Mouse (Mus musculus): ENCODE data around the gene Ly6g6c. TPM values are rescaled to one million over a fixed set of nuclear protein-coding genes. Genes with fewer than 3 reads are reported as not detected.

Gene Ly6g6c
- polyA plus RNA-seq, 1 experiment from 2014 or later: 0.44 TPM

DNA sequence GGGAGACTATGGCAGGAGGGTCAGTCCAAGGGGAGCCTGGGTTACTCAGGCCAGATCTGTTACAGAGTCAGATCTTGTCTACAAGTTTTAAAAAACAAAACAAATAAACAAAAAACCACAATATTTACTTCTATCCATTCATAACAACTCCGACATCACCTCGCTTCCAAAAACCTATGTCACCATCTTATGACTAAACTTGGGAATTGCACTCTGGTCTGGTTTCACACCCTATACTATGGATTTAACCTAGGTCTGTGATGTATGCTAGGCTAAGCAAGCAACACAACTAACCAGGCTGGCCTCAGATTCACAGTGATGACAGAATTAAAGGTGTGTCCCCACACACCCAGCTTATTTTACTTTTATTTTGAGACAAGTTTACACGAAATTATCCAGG, 41.3 kb downstream of the Ly6g6c start:
- Histone ChIP-seq H3K36me3 (peaks cover 26% of the 10 kb centered on the region), H3K9ac (no peak overlapping the region), H3K9me3 (replicated peaks) (no peaks in the 10 kb centered on the region), H3K4me1 (peaks cover 45% of the 10 kb centered on the region), H3K4me3 (no peak overlapping the region), H3K4me2 (no peak overlapping the region), H3K27me3 (replicated peaks) (0 out of 2 replicates have a peak, but pooled peaks cover 3% of the 10 kb centered on the region), H3K27ac (no peak overlapping the region)
- no peak for ATAC-seq
- WGBS (ENCODE audit: insufficient replicate concordance): 70% methylated on average over 3 of the region's 3 CpGs

DNA sequence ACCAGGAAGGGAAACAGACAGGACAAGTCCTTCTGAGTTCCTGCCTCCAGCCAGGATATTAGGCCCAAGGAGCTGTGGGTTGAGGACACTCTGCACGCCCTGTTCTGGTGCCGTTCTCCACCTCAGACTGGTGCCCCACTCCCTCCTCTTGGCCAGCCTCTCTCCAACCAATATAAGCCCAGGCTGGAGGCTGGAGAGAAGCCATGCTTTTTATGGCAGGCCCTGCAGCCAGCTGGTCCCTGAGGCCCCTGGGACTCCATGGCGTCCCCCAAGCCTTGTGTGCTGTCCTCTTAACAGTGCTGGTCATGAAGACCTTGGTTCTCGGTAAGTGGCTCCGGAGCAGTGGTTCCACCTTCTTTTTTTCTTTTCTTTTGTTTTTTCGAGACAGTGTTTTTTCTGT, 42.9 kb downstream of the Ly6g6c start, which contains the start of gene Ly6g5c:
Gene Ly6g5c, plus strand, starts transcription at position 183 of the 400 bp plus-strand sequence.
- Histone ChIP-seq H3K4me1 (peaks cover 33% of the 10 kb centered on the region), H3K27ac (no peak within 1 kb of the TSS), H3K36me3 (peaks cover 10% of the 10 kb centered on the region), H3K4me3 (no peak within 1 kb of the TSS), H3K27me3 (replicated peaks) (0 out of 2 replicates have a peak, but pooled peaks cover 4% of the 10 kb centered on the region), H3K9me3 (replicated peaks) (no peaks in the 10 kb centered on the region), H3K9ac (no peak within 1 kb of the TSS), H3K4me2 (no peak within 1 kb of the TSS)
- no peak for ATAC-seq
- 80% methylated on average over 6 of the region's 6 CpGs for WGBS (ENCODE audit: insufficient replicate concordance)

DNA sequence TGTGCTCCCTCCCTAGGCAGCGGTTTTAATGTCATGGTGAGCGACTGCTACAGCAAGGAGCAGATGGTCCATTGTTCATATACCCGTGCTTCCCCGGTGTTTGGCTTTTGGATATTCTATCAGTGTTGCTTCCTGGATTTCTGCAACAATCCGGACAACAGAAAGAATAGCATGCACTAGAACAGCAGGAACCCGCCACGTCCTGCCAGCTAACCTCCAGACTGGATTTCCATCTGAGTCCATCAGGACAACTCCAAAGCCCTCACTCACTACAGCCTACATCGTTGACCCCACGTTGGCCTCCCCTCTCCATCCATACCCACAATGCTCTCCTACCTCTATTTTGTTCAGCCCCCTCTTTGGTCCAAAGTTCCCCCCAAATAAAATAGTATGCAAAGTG, 46.6 kb downstream of the Ly6g6c start:
- Histone ChIP-seq H3K36me3 (peaks cover 30% of the 10 kb centered on the region), H3K27ac (no peak overlapping the region), H3K9ac (no peak overlapping the region), H3K4me3 (no peak overlapping the region), H3K27me3 (replicated peaks) (0 out of 2 replicates have a peak, but pooled peaks cover 4% of the 10 kb centered on the region), H3K4me2 (no peak overlapping the region), H3K4me1 (no peaks in the 10 kb centered on the region), H3K9me3 (replicated peaks) (no peaks in the 10 kb centered on the region)
- 68% methylated on average over 9 of the region's 9 CpGs for WGBS (ENCODE audit: insufficient replicate concordance)
- no peak for ATAC-seq

DNA sequence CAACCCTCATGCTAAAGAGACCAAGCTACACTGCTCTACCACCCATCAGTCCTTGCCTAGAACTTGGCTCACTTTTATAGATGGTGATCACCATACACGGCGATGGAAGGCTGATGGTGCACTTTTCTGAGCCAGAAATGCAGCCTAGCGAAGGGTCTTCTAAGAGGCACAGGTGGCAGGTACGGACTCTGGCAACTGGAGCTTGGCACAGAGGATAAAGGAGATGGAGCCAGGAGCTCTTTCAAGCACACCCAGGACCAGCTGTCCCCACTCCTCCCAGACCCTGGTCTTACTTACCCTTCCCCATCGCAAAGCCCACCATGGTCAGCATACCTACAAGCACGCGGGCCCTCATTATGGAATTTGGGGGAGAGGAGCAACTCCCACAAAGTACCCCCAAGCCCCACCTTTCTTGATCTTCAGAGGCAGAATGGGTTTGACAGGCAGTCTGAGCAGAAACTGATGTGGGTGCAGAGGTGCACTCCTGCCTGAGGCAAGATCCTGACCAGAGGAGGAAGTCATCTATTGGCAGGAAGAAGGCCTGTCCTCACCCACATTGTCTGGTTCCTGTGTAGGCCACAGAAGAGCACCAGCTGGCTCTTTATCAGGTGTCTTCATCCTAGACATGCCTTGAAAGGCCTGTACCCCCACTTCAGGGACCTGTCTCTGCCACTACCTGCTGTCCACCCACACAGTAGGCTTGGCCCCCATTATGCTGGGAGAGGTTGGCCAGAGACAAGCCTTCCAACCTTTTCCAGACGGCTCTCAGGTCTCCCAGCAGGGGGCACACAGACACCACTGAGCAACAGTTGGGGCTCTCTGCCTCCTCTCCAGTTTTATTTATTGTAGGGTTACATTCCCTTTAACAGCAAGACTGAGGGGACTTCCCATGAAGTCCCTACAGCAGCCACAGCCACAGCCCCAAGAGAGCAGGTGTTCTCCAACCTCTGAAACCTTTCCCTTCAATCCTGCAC, 50.1 kb downstream of the Ly6g6c start, which contains the start of gene Ly6g5b:
Gene Ly6g5b, minus strand, starts transcription at position 383 of the 974 bp plus-strand sequence.
- Histone ChIP-seq H3K4me1 (peaks cover 12% of the 10 kb centered on the region), H3K9ac (no peak within 1 kb of the TSS), H3K4me3 (no peak within 1 kb of the TSS), H3K9me3 (replicated peaks) (no peaks in the 10 kb centered on the region), H3K27ac (no peak within 1 kb of the TSS), H3K4me2 (no peak within 1 kb of the TSS), H3K36me3 (peaks cover 59% of the 10 kb centered on the region), H3K27me3 (replicated peaks) (0 out of 2 replicates have a peak, but pooled peaks cover 4% of the 10 kb centered on the region)
- 77% methylated on average over 8 of the region's 8 CpGs for WGBS (ENCODE audit: insufficient replicate concordance)
- no peak for ATAC-seq

Other genes starting within 250 kb of the Ly6g6c start
- gene Stk19, start 228.4 kb upstream of the Ly6g6c start, polyA plus RNA-seq (2016; fragmentation: Nextera tagmentation; extraction: Ambion mirVana): 18.0 and 18.6 TPM in 2 replicates
- gene Dxo, start 228.4 kb upstream of the Ly6g6c start, polyA plus RNA-seq (2016; fragmentation: Nextera tagmentation; extraction: Ambion mirVana): 37.0 and 38.8 TPM in 2 replicates
- gene Skiv2l, start 215.2 kb upstream of the Ly6g6c start, polyA plus RNA-seq (2016; fragmentation: Nextera tagmentation; extraction: Ambion mirVana): 34.0 and 39.5 TPM in 2 replicates
- gene Nelfe, start 215.0 kb upstream of the Ly6g6c start, polyA plus RNA-seq (2016; fragmentation: Nextera tagmentation; extraction: Ambion mirVana): 69.3 and 72.0 TPM in 2 replicates
- gene Cfb, start 202.9 kb upstream of the Ly6g6c start, polyA plus RNA-seq (2016; fragmentation: Nextera tagmentation; extraction: Ambion mirVana): 83.5 and 85.0 TPM in 2 replicates
- 1.8 and 1.9 TPM in 2 replicates for gene Zbtb12, start 185.9 kb upstream of the Ly6g6c start, polyA plus RNA-seq (2016; fragmentation: Nextera tagmentation; extraction: Ambion mirVana)
- gene Gm20547, start 183.3 kb upstream of the Ly6g6c start, polyA plus RNA-seq (2016; fragmentation: Nextera tagmentation; extraction: Ambion mirVana): not detected in 2 replicates
- 7.9 and 8.2 TPM in 2 replicates for gene C2, start 167.1 kb upstream of the Ly6g6c start, polyA plus RNA-seq (2016; fragmentation: Nextera tagmentation; extraction: Ambion mirVana)
- gene Ehmt2, start 166.9 kb upstream of the Ly6g6c start, polyA plus RNA-seq (2016; fragmentation: Nextera tagmentation; extraction: Ambion mirVana): 27.1 and 32.8 TPM in 2 replicates
- gene Slc44a4, start 150.9 kb upstream of the Ly6g6c start, polyA plus RNA-seq (2016; fragmentation: Nextera tagmentation; extraction: Ambion mirVana): 0.75 and 0.79 TPM in 2 replicates
- 16.9 and 17.3 TPM in 2 replicates for gene Neu1, start 134.1 kb upstream of the Ly6g6c start, polyA plus RNA-seq (2016; fragmentation: Nextera tagmentation; extraction: Ambion mirVana)
- 0.11 and 0.21 TPM in 2 replicates for gene Hspa1b, start 106.2 kb upstream of the Ly6g6c start, polyA plus RNA-seq (2016; fragmentation: Nextera tagmentation; extraction: Ambion mirVana)
- gene Gm20481, start 95.5 kb upstream of the Ly6g6c start, polyA plus RNA-seq (2016; fragmentation: Nextera tagmentation; extraction: Ambion mirVana): 0.73 TPM in 1 of 2 replicates, not detected in the other
- gene Hspa1a, start 93.2 kb upstream of the Ly6g6c start, polyA plus RNA-seq (2016; fragmentation: Nextera tagmentation; extraction: Ambion mirVana): 2.8 and 5.0 TPM in 2 replicates
- 0.38 and 0.49 TPM in 2 replicates for gene Hspa1l, start 92.7 kb upstream of the Ly6g6c start, polyA plus RNA-seq (2016; fragmentation: Nextera tagmentation; extraction: Ambion mirVana)
- gene Lsm2, start 83.5 kb upstream of the Ly6g6c start, polyA plus RNA-seq (2016; fragmentation: Nextera tagmentation; extraction: Ambion mirVana): 202 and 215 TPM in 2 replicates
- gene Vars, start 64.4 kb upstream of the Ly6g6c start, polyA plus RNA-seq (2016; fragmentation: Nextera tagmentation; extraction: Ambion mirVana): 208 and 211 TPM in 2 replicates
- 0.10 and 0.15 TPM in 2 replicates for gene Vwa7, start 48.8 kb upstream of the Ly6g6c start, polyA plus RNA-seq (2016; fragmentation: Nextera tagmentation; extraction: Ambion mirVana)
- gene Sapcd1, start 37.4 kb upstream of the Ly6g6c start, polyA plus RNA-seq (2016; fragmentation: Nextera tagmentation; extraction: Ambion mirVana): 2.8 and 3.4 TPM in 2 replicates
- gene Msh5, start 18.6 kb upstream of the Ly6g6c start, polyA plus RNA-seq (2016; fragmentation: Nextera tagmentation; extraction: Ambion mirVana): 4.0 and 4.8 TPM in 2 replicates
- 160 and 162 TPM in 2 replicates for gene Clic1, start 15.4 kb upstream of the Ly6g6c start, polyA plus RNA-seq (2016; fragmentation: Nextera tagmentation; extraction: Ambion mirVana)
- gene Ddah2, start 6.4 kb upstream of the Ly6g6c start, polyA plus RNA-seq (2016; fragmentation: Nextera tagmentation; extraction: Ambion mirVana): 49.0 and 49.1 TPM in 2 replicates
- 7.3 and 8.7 TPM in 2 replicates for gene Mpig6b, start 796 bp downstream of the Ly6g6c start, polyA plus RNA-seq (2016; fragmentation: Nextera tagmentation; extraction: Ambion mirVana)
- 0.23 TPM in 1 of 2 replicates, not detected in the other for gene Ly6g6e, start 11.5 kb downstream of the Ly6g6c start, polyA plus RNA-seq (2016; fragmentation: Nextera tagmentation; extraction: Ambion mirVana)
- 0.36 and 0.53 TPM in 2 replicates for gene Ly6g6d, start 12.7 kb downstream of the Ly6g6c start, polyA plus RNA-seq (2016; fragmentation: Nextera tagmentation; extraction: Ambion mirVana)
- gene Ly6g6f, start 20.2 kb downstream of the Ly6g6c start, polyA plus RNA-seq (2016; fragmentation: Nextera tagmentation; extraction: Ambion mirVana): 10.2 and 10.5 TPM in 2 replicates
- 60.2 and 61.1 TPM in 2 replicates for gene Abhd16a, start 23.9 kb downstream of the Ly6g6c start, polyA plus RNA-seq (2016; fragmentation: Nextera tagmentation; extraction: Ambion mirVana)
- not detected in 2 replicates for gene Ly6g5c, start 42.9 kb downstream of the Ly6g6c start, polyA plus RNA-seq (2016; fragmentation: Nextera tagmentation; extraction: Ambion mirVana)
- gene Ly6g5b, start 50.0 kb downstream of the Ly6g6c start, polyA plus RNA-seq (2016; fragmentation: Nextera tagmentation; extraction: Ambion mirVana): 0.55 and 0.81 TPM in 2 replicates
- 16.5 and 19.6 TPM in 2 replicates for gene Gpank1, start 56.1 kb downstream of the Ly6g6c start, polyA plus RNA-seq (2016; fragmentation: Nextera tagmentation; extraction: Ambion mirVana)
- gene Csnk2b, start 56.7 kb downstream of the Ly6g6c start, polyA plus RNA-seq (2016; fragmentation: Nextera tagmentation; extraction: Ambion mirVana): 187 and 192 TPM in 2 replicates
- gene D17H6S53E, start 61.0 kb downstream of the Ly6g6c start, polyA plus RNA-seq (2016; fragmentation: Nextera tagmentation; extraction: Ambion mirVana): 3.7 and 4.3 TPM in 2 replicates
- gene Apom, start 66.7 kb downstream of the Ly6g6c start, polyA plus RNA-seq (2016; fragmentation: Nextera tagmentation; extraction: Ambion mirVana): 482 and 508 TPM in 2 replicates
- 29.1 and 35.5 TPM in 2 replicates for gene Bag6, start 69.8 kb downstream of the Ly6g6c start, polyA plus RNA-seq (2016; fragmentation: Nextera tagmentation; extraction: Ambion mirVana)
- gene Prrc2a, start 99.5 kb downstream of the Ly6g6c start, polyA plus RNA-seq (2016; fragmentation: Nextera tagmentation; extraction: Ambion mirVana): 83.0 and 86.8 TPM in 2 replicates
- gene Aif1, start 110.7 kb downstream of the Ly6g6c start, polyA plus RNA-seq (2016; fragmentation: Nextera tagmentation; extraction: Ambion mirVana): 10.5 and 11.6 TPM in 2 replicates
- gene Lst1, start 123.1 kb downstream of the Ly6g6c start, polyA plus RNA-seq (2016; fragmentation: Nextera tagmentation; extraction: Ambion mirVana): 20.8 and 23.7 TPM in 2 replicates
- 1.2 and 1.3 TPM in 2 replicates for gene Ltb, start 129.1 kb downstream of the Ly6g6c start, polyA plus RNA-seq (2016; fragmentation: Nextera tagmentation; extraction: Ambion mirVana)
- 0.33 and 0.36 TPM in 2 replicates for gene Tnf, start 136.6 kb downstream of the Ly6g6c start, polyA plus RNA-seq (2016; fragmentation: Nextera tagmentation; extraction: Ambion mirVana)
- 0.12 TPM in 1 of 2 replicates, not detected in the other for gene Lta, start 140.0 kb downstream of the Ly6g6c start, polyA plus RNA-seq (2016; fragmentation: Nextera tagmentation; extraction: Ambion mirVana)
- 0.42 TPM in 1 of 2 replicates, not detected in the other for gene Gm16181, start 155.4 kb downstream of the Ly6g6c start, polyA plus RNA-seq (2016; fragmentation: Nextera tagmentation; extraction: Ambion mirVana)
- 1.3 and 1.8 TPM in 2 replicates for gene Atp6v1g2, start 168.3 kb downstream of the Ly6g6c start, polyA plus RNA-seq (2016; fragmentation: Nextera tagmentation; extraction: Ambion mirVana)
- gene Nfkbil1, start 170.4 kb downstream of the Ly6g6c start, polyA plus RNA-seq (2016; fragmentation: Nextera tagmentation; extraction: Ambion mirVana): 5.7 and 6.4 TPM in 2 replicates
- 258 and 267 TPM in 2 replicates for gene Ddx39b, start 176.4 kb downstream of the Ly6g6c start, polyA plus RNA-seq (2016; fragmentation: Nextera tagmentation; extraction: Ambion mirVana)
- 66.8 and 72.5 TPM in 2 replicates for gene H2-D1, start 197.3 kb downstream of the Ly6g6c start, polyA plus RNA-seq (2016; fragmentation: Nextera tagmentation; extraction: Ambion mirVana)